Mouse (Mus musculus): ENCODE measurements at regions not wholly inside any gene's neighbourhood (a gene's known extent, or its start where the extent isn't known, plus 50 kb on each side); places are given as distances from the start of the nearest gene placed in this dataset.

DNA sequence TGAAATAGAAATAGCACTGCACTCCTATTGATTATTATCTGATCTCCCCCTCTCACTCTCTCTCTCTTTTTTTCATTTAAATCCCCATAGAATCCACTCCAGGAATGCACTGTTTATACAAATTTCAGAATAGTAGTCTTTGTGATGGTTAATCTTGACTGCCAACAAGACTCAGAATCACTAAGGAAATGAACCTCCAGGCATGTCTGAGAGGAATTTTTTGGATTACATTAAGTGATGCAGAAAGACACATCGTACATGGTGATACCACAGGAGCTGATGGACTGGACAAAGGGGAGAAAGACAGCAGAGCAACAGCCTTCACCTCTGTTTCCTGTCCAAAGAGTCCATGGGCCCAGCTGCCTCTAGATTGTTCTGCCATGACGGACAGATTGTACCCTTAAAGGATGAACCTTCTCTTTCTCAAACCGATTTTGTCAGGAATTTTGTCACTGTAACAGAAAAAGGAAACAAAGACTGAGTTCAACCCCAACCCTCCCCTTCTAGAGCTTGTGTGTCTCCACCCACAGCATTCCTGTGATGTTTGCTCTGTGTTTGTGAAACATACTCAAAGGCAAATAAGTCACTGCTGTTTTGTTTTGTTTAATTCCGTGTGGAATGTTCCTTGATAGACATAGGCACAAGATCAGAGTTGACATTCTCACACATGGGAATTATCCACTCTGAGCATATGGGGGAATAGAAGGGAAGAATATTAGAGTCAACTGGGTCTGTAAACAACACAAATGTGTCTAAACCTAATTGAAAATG is 59.1 kb upstream of the Gm34302 start:
- no peak for DNase-seq

DNA sequence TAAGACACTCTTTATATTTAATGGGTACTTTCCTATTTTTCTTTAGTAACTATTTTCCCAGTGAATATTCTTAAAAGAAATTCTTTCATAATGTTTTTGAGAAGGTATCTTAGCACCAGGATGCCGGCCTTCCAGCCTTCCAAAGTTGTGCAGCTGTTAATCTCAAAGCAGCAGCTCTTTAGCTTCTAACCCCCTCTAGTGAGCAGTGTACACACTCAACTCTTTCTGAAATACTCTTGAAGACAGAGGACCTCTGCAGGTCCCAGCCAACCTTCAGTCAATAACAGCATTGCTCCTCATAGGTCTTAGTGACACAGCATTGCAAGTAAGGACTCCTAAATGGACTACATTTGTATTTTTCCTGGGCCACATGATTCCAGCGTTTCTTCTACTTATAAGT is 55.2 kb upstream of the Gm34302 start:
- no peak for DNase-seq

DNA sequence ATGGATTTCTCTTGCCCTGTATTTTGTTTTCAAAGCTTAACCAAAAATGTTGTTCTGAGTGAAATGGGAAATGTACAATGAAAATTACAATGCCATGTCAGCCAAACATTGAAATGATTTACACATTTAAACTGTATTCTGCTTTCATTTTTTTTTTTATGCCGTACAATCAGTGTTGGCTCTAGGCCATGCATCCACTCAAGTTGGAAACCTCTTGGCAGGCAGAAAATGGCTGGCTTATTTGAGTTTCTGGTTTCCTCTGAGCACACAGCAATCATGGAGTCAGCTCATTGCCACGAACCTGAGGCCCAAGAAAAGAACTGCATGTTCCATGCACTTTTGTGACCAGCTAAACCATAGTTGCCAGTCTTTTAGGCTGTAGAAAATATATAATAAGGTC is 50.5 kb upstream of the Gm34302 start:
- no peak for DNase-seq

Measured in cerebellum, postnatal 36 days (tissue).